8 mouse cellular contexts compared by ENCODE assay signal in the genomic region with DNA sequence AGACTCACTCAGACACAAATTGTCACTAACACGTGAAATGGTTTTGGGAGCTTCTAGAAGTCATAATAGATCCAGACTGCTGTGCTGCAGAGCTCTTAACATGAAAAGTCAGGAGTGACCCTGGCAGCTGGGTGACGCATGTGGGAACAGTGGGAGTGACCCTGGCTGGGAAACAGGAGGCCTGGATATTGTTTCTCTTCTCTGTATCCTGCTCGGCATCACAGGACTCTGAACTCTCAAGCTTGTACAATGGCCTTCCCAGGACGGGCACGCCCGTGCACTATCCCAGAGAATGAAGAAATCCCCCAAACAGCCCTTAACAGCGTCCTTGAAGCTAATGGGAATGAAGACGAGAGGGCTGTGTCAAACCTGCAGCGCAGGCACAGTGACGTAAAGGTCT. TPM values are rescaled to one million over a fixed set of nuclear protein-coding genes. Genes with fewer than 3 reads are reported as not detected.
DNase-seq lines count a peak whose midpoint lies in the region; ATAC-seq and TF ChIP-seq lines count a peak whose summit lies in the region.

No protein-coding gene starts in this region.

- no peaks in the 10 kb centered on the region for H3K27me3 ChIP-seq in heart, embryonic 11.5 days (ENCODE audit: control insufficient read depth, insufficient read depth, low read length)
- no peaks in the 10 kb centered on the region for H3K27me3 ChIP-seq in limb, embryonic 14.5 days (ENCODE audit: control insufficient read depth, insufficient read depth, low read length)
- no peaks in the 10 kb centered on the region for H3K27me3 ChIP-seq in stomach, embryonic 14.5 days (ENCODE audit: control insufficient read depth, insufficient read depth, low read length)

- DNase-seq in left cerebral cortex, adult 2 months (ENCODE audit: extremely low spot score in 1 of 2, low spot score in 2 of 2), result no peak
- DNase-seq in left cerebral cortex, postnatal 36 days (ENCODE audit: low spot score in 2 of 2), result no peak
- no peak for DNase-seq in limb, embryonic 14.5 days (ENCODE audit: low spot score)
- DNase-seq in spleen, adult 12 weeks (ENCODE audit: low spot score), result no peak
- no peak for DNase-seq in thymus, postnatal 4 days
- no peak for DNase-seq in urinary bladder, postnatal 25 days (ENCODE audit: low spot score)

- TF ChIP-seq POLR2A in limb, embryonic 14.5 days (IDR thresholded peaks at IDR 0.05; ENCODE audit: borderline replicate concordance, extremely low read depth, insufficient read depth, insufficient read length), result no peak

- H3K9ac ChIP-seq in heart, embryonic 11.5 days (ENCODE audit: low read depth, low read length), result peak overlapping the region; percentile 56
- H3K9ac ChIP-seq in limb, embryonic 14.5 days (ENCODE audit: low read depth, low read length, severe bottlenecking), result 0 out of 2 replicates have a peak overlapping the region, but pooled peaks have one; percentile 14
- no peak overlapping the region for H3K9ac ChIP-seq in stomach, embryonic 14.5 days (replicated peaks; ENCODE audit: low read depth, low read length)

- ATAC-seq in heart, embryonic 11.5 days (replicated peaks; ENCODE audit: insufficient number of reproducible peaks, low FRiP score, low TSS enrichment), result peak; percentile 82
- ATAC-seq in limb, embryonic 14.5 days (ENCODE audit: low FRiP score, low read depth), result peak; percentile 37; the same call in 1 of the 2 replicates
- ATAC-seq in stomach, embryonic 14.5 days (ENCODE audit: insufficient number of reproducible peaks, insufficient read depth, low FRiP score, low read depth), result no peak; the same call in 1 of the 2 replicates

- H3K27ac ChIP-seq in left cerebral cortex, adult 2 months, result peak overlapping the region; percentile 65
- H3K27ac ChIP-seq in heart, embryonic 11.5 days (ENCODE audit: low read depth, low read length), result peak overlapping the region; percentile 90
- H3K27ac ChIP-seq in limb, embryonic 14.5 days (replicated peaks; ENCODE audit: low read depth, low read length), result no peak overlapping the region
- peak overlapping the region; percentile 21; the same call in 1 of the 2 replicates for H3K27ac ChIP-seq in stomach, embryonic 14.5 days (ENCODE audit: low read length)

- H3K9me3 ChIP-seq in heart, embryonic 11.5 days (replicated peaks; ENCODE audit: control insufficient read depth, low read length), result no peaks in the 10 kb centered on the region
- H3K9me3 ChIP-seq in limb, embryonic 14.5 days (ENCODE audit: control insufficient read depth, low read length), result no peaks in the 10 kb centered on the region
- no peaks in the 10 kb centered on the region for H3K9me3 ChIP-seq in stomach, embryonic 14.5 days (ENCODE audit: control insufficient read depth, low read depth, low read length)

- TF ChIP-seq CTCF in left cerebral cortex, adult 2 months (IDR thresholded peaks at IDR 0.05), result no peak

- intact Hi-C loops in left cerebral cortex, adult 2 months (cut with DNase I), result no loop called here
- intact Hi-C loops in left cerebral cortex, postnatal 36 days (cut with DNase I), result no loop called here

- WGBS in heart, embryonic 11.5 days (ENCODE audit: insufficient replicate concordance), result 36% methylated on average over 10 of the region's 10 CpGs
- WGBS in limb, embryonic 14.5 days, result 80% methylated on average over 10 of the region's 10 CpGs
- 65% methylated on average over 10 of the region's 10 CpGs for WGBS in stomach, embryonic 14.5 days

- peak overlapping the region; percentile 63 for H3K4me2 ChIP-seq in heart, embryonic 11.5 days
- H3K4me2 ChIP-seq in limb, embryonic 14.5 days (replicated peaks; ENCODE audit: low read depth, low read length, severe bottlenecking), result no peak overlapping the region
- no peak overlapping the region for H3K4me2 ChIP-seq in stomach, embryonic 14.5 days (replicated peaks; ENCODE audit: low read depth, low read length)

- peaks cover 41% of the 10 kb centered on the region for H3K4me1 ChIP-seq in heart, embryonic 11.5 days (ENCODE audit: control insufficient read depth, insufficient read depth, low read length)
- H3K4me1 ChIP-seq in limb, embryonic 14.5 days (ENCODE audit: control insufficient read depth, insufficient read depth, low read length), result no peaks in the 10 kb centered on the region
- H3K4me1 ChIP-seq in stomach, embryonic 14.5 days (ENCODE audit: control insufficient read depth, insufficient read depth, low read length), result 0 out of 2 replicates have a peak, but pooled peaks cover 2% of the 10 kb centered on the region

- no peak overlapping the region for H3K4me3 ChIP-seq in left cerebral cortex, adult 2 months
- peak overlapping the region; percentile 35 for H3K4me3 ChIP-seq in heart, embryonic 11.5 days (ENCODE audit: low read depth, low read length)
- H3K4me3 ChIP-seq in limb, embryonic 14.5 days (replicated peaks; ENCODE audit: low read length), result no peak overlapping the region
- no peak overlapping the region for H3K4me3 ChIP-seq in stomach, embryonic 14.5 days (ENCODE audit: low read depth, low read length)

- no peaks in the 10 kb centered on the region; the same call in 1 of the 2 replicates for H3K36me3 ChIP-seq in heart, embryonic 11.5 days (ENCODE audit: control insufficient read depth, insufficient read depth, low read length)
- H3K36me3 ChIP-seq in limb, embryonic 14.5 days (ENCODE audit: control insufficient read depth, insufficient read depth, low read length), result peaks cover 3% of the 10 kb centered on the region
- peaks cover 4% of the 10 kb centered on the region; the same call in 1 of the 2 replicates for H3K36me3 ChIP-seq in stomach, embryonic 14.5 days (ENCODE audit: control insufficient read depth, insufficient read depth, low read length)

RNA-seq across cellular contexts. Expression of gene Ranbp2, which starts 52.5 kb away (rescaled TPM):
- 10 to 100 TPM; 92.3 to 96.3 TPM for total RNA-seq in left cerebral cortex, adult 2 months (2021)
- total RNA-seq in left cerebral cortex, postnatal 36 days (2021), result 10 to 100 TPM; 75.6 to 96.8 TPM
- polyA plus RNA-seq in heart, embryonic 11.5 days (2014; fragmentation: Nextera tagmentation; extraction: Ambion mirVana), result 21.9 and 35.5 TPM in 2 replicates
- 11.1 and 15.3 TPM in 2 replicates for polyA plus RNA-seq in limb, embryonic 14.5 days (2012; rRNA removed)
- 27.0 and 28.5 TPM in 2 replicates for polyA plus RNA-seq in limb, embryonic 14.5 days (2014; fragmentation: Nextera tagmentation; extraction: Ambion mirVana)
- 44.4 and 48.1 TPM in 2 replicates for polyA plus RNA-seq in stomach, embryonic 14.5 days (2014; fragmentation: Nextera tagmentation; extraction: Ambion mirVana)
